In genomic region chr14:7909472-7909871, GRCm38 (mm10) we compare ENCODE assay signal across 29 mouse cellular contexts. TPM values are rescaled to one million over a fixed set of nuclear protein-coding genes. Genes with fewer than 3 reads are reported as not detected.
DNase-seq lines count a peak whose midpoint lies in the region; ATAC-seq and TF ChIP-seq lines count a peak whose summit lies in the region.
"Had no signal": no experiment of that assay in that cellular context is flagged by ENCODE, and none has a peak within 500 bp of the region (broad histone marks: within the 10 kb centered on the region; RNA-seq: fewer than 3 reads in every experiment).

No protein-coding gene starts in this region.

- no peak overlapping the region for H3K27ac ChIP-seq in limb, embryonic 12.5 days
- H3K27ac ChIP-seq in limb, embryonic 10.5 days, result no peak overlapping the region
- no peak overlapping the region for H3K27ac ChIP-seq in limb, embryonic 13.5 days
- no peak overlapping the region for H3K27ac ChIP-seq in limb, embryonic 14.5 days (replicated peaks; ENCODE audit: low read depth, low read length)
- H3K27ac ChIP-seq: embryonic facial prominence, embryonic 12.5 days; embryonic facial prominence, embryonic 15.5 days; forebrain, embryonic 10.5 days; forebrain, embryonic 12.5 days had no signal

- no peaks in the 10 kb centered on the region for H3K9me3 ChIP-seq in limb, embryonic 12.5 days
- no peaks in the 10 kb centered on the region for H3K9me3 ChIP-seq in limb, embryonic 10.5 days (replicated peaks)
- H3K9me3 ChIP-seq in limb, embryonic 13.5 days, result no peaks in the 10 kb centered on the region
- H3K9me3 ChIP-seq in limb, embryonic 14.5 days (ENCODE audit: control insufficient read depth, low read length), result no peaks in the 10 kb centered on the region
- H3K9me3 ChIP-seq: embryonic facial prominence, embryonic 12.5 days; embryonic facial prominence, embryonic 15.5 days; forebrain, embryonic 10.5 days; forebrain, embryonic 12.5 days had no signal

- H3K9ac ChIP-seq in limb, embryonic 12.5 days (replicated peaks), result no peak overlapping the region
- no peak overlapping the region for H3K9ac ChIP-seq in limb, embryonic 13.5 days
- H3K9ac ChIP-seq in limb, embryonic 14.5 days (ENCODE audit: low read depth, low read length, severe bottlenecking), result no peak overlapping the region
- H3K9ac ChIP-seq: embryonic facial prominence, embryonic 12.5 days; embryonic facial prominence, embryonic 15.5 days; forebrain, embryonic 12.5 days; forebrain, postnatal 0 days had no signal

- peaks cover 94% of the 10 kb centered on the region for H3K36me3 ChIP-seq in limb, embryonic 12.5 days
- H3K36me3 ChIP-seq in limb, embryonic 10.5 days, result peaks cover 86% of the 10 kb centered on the region
- peaks cover 93% of the 10 kb centered on the region for H3K36me3 ChIP-seq in limb, embryonic 13.5 days
- peaks cover 82% of the 10 kb centered on the region for H3K36me3 ChIP-seq in limb, embryonic 14.5 days (ENCODE audit: control insufficient read depth, insufficient read depth, low read length)

- no peaks in the 10 kb centered on the region for H3K27me3 ChIP-seq in limb, embryonic 12.5 days
- H3K27me3 ChIP-seq in limb, embryonic 10.5 days (ENCODE audit: low read depth, poor library complexity, severe bottlenecking), result no peaks in the 10 kb centered on the region
- no peaks in the 10 kb centered on the region for H3K27me3 ChIP-seq in limb, embryonic 13.5 days
- H3K27me3 ChIP-seq in limb, embryonic 14.5 days (ENCODE audit: control insufficient read depth, insufficient read depth, low read length), result no peaks in the 10 kb centered on the region
- H3K27me3 ChIP-seq: embryonic facial prominence, embryonic 12.5 days; embryonic facial prominence, embryonic 15.5 days; forebrain, embryonic 12.5 days had no signal

- no peak overlapping the region for H3K4me3 ChIP-seq in limb, embryonic 12.5 days (replicated peaks)
- H3K4me3 ChIP-seq in limb, embryonic 10.5 days, result no peak overlapping the region
- no peak overlapping the region for H3K4me3 ChIP-seq in limb, embryonic 13.5 days
- H3K4me3 ChIP-seq in limb, embryonic 14.5 days (replicated peaks; ENCODE audit: low read length), result no peak overlapping the region
- H3K4me3 ChIP-seq: embryonic facial prominence, embryonic 12.5 days; embryonic facial prominence, embryonic 15.5 days; erythroblast, embryonic 14.5 days; forebrain, embryonic 10.5 days; forebrain, embryonic 12.5 days had no signal

- DNase-seq in heart, adult 11 months, result peak; percentile 84
- no peak for DNase-seq in heart, postnatal 4 days
- no peak for DNase-seq in limb, embryonic 10.5 days (ENCODE audit: low spot score)
- no peak for DNase-seq in limb, embryonic 14.5 days (ENCODE audit: low spot score)
- no peak for DNase-seq in right cerebral cortex, postnatal 36 days (ENCODE audit: low spot score in 2 of 2)
- no peak for DNase-seq in thymus, postnatal 36 days
- DNase-seq: adrenal gland, adult 2 months; adrenal gland, postnatal 10 days; adrenal gland, postnatal 25 days; cerebellum, adult 11 months; cerebellum, adult 18-20 months; cerebellum, adult 8-10 months; cerebellum, adult 9-11 months; cerebellum, postnatal 14 days; cerebellum, postnatal 36 days; embryo, embryonic 11 days; forebrain, postnatal 0 days had no signal

- 63% methylated on average over 10 of the region's 10 CpGs for WGBS in limb, embryonic 12.5 days
- WGBS in limb, embryonic 10.5 days, result 79% methylated on average over 10 of the region's 10 CpGs
- 47% methylated on average over 10 of the region's 10 CpGs for WGBS in limb, embryonic 13.5 days
- 61% methylated on average over 10 of the region's 10 CpGs for WGBS in limb, embryonic 14.5 days

- no peak overlapping the region for H3K4me2 ChIP-seq in limb, embryonic 12.5 days
- H3K4me2 ChIP-seq in limb, embryonic 13.5 days (replicated peaks), result no peak overlapping the region
- no peak overlapping the region for H3K4me2 ChIP-seq in limb, embryonic 14.5 days (replicated peaks; ENCODE audit: low read depth, low read length, severe bottlenecking)
- H3K4me2 ChIP-seq: embryonic facial prominence, embryonic 12.5 days; embryonic facial prominence, embryonic 15.5 days; forebrain, embryonic 12.5 days had no signal

- no peak for TF ChIP-seq POLR2A in limb, embryonic 14.5 days (IDR thresholded peaks at IDR 0.05; ENCODE audit: borderline replicate concordance, extremely low read depth, insufficient read depth, insufficient read length)

- ATAC-seq in limb, embryonic 12.5 days (ENCODE audit: insufficient number of reproducible peaks, insufficient read depth, low FRiP score, low TSS enrichment, low read depth), result 0 out of 2 replicates have a peak, but pooled peaks have one; percentile 12
- ATAC-seq in limb, embryonic 13.5 days (ENCODE audit: low FRiP score, low read depth), result peak; percentile 37; the same call in 1 of the 2 replicates
- ATAC-seq in limb, embryonic 14.5 days (ENCODE audit: low FRiP score, low read depth), result peak; percentile 48; the same call in 1 of the 2 replicates
- ATAC-seq: forebrain, embryonic 14.5 days; forebrain, postnatal 0 days had no signal

- peaks cover 30% of the 10 kb centered on the region for H3K4me1 ChIP-seq in limb, embryonic 12.5 days (replicated peaks)
- H3K4me1 ChIP-seq in limb, embryonic 10.5 days, result peaks cover 24% of the 10 kb centered on the region
- peaks cover 29% of the 10 kb centered on the region for H3K4me1 ChIP-seq in limb, embryonic 13.5 days
- peaks cover 19% of the 10 kb centered on the region; the same call in 1 of the 2 replicates for H3K4me1 ChIP-seq in limb, embryonic 14.5 days (ENCODE audit: control insufficient read depth, insufficient read depth, low read length)
- H3K4me1 ChIP-seq: embryonic facial prominence, embryonic 12.5 days; forebrain, embryonic 12.5 days had no signal

RNA-seq across cellular contexts. Expression of gene Gm45521, which starts 47.6 kb away (rescaled TPM):
- total RNA-seq in heart, postnatal 4 days (2021), result not detected
- not detected in 2 replicates for polyA plus RNA-seq in limb, embryonic 12.5 days (2016; fragmentation: Nextera tagmentation; extraction: Ambion mirVana)
- polyA plus RNA-seq in limb, embryonic 10.5 days (2016; fragmentation: Nextera tagmentation; extraction: Ambion mirVana), result not detected in 2 replicates
- polyA plus RNA-seq in limb, embryonic 13.5 days (2015; fragmentation: Nextera tagmentation; extraction: Ambion mirVana), result not detected in 2 replicates
- polyA plus RNA-seq in limb, embryonic 14.5 days (2012; rRNA removed), result not detected in 2 replicates
- polyA plus RNA-seq in limb, embryonic 14.5 days (2014; fragmentation: Nextera tagmentation; extraction: Ambion mirVana), result not detected in 2 replicates
- total RNA-seq: adrenal gland, adult 2 months; adrenal gland, postnatal 10 days; adrenal gland, postnatal 25 days; adrenal gland, postnatal 4 days; common myeloid progenitor, adult 5-6 weeks; forebrain, postnatal 0 days; MEL had no signal
- polyA plus RNA-seq: adrenal gland, adult 2 months; C2C12; embryonic facial prominence, embryonic 12.5 days; embryonic facial prominence, embryonic 15.5 days; erythroblast, embryonic 14.5 days; forebrain, embryonic 12.5 days; forebrain, postnatal 0 days had no signal
